In genomic region chr11:55471467-55471866, GRCm38 (mm10) we compare ENCODE assay signal across 8 mouse cellular contexts. TPM values are rescaled to one million over a fixed set of nuclear protein-coding genes. Genes with fewer than 3 reads are reported as not detected.
A peak's percentile ranks its signal among the peaks of the same experiment; 100 is the strongest.
DNase-seq lines count a peak whose midpoint lies in the region; ATAC-seq and TF ChIP-seq lines count a peak whose summit lies in the region.

No protein-coding gene starts in this region.

- intact Hi-C loops in left cerebral cortex, postnatal 10 days (cut with DNase I), result no loop called here

- no peaks in the 10 kb centered on the region for H3K9me3 ChIP-seq in heart, embryonic 15.5 days (replicated peaks)
- no peaks in the 10 kb centered on the region for H3K9me3 ChIP-seq in hindbrain, embryonic 13.5 days
- H3K9me3 ChIP-seq in midbrain, embryonic 10.5 days (replicated peaks), result no peaks in the 10 kb centered on the region

- no peak for DNase-seq in heart, adult 18-20 months
- no peak for DNase-seq in midbrain, embryonic 10.5 days (ENCODE audit: low spot score)
- no peak for DNase-seq in left cerebral cortex, postnatal 10 days (ENCODE audit: extremely low spot score in 1 of 2, low spot score in 2 of 2)
- no peak for DNase-seq in cerebellum, adult 11-12 months

- H3K4me2 ChIP-seq in heart, embryonic 15.5 days, result peak overlapping the region; percentile 90
- H3K4me2 ChIP-seq in hindbrain, embryonic 13.5 days, result peak overlapping the region; percentile 88

- TF ChIP-seq POLR2A in bone marrow macrophage, adult 2 months (IDR thresholded peaks at IDR 0.05; ENCODE audit: borderline replicate concordance, low read depth, low read length), result no peak

- H3K27me3 ChIP-seq in heart, embryonic 15.5 days, result no peaks in the 10 kb centered on the region
- no peaks in the 10 kb centered on the region for H3K27me3 ChIP-seq in hindbrain, embryonic 13.5 days
- no peaks in the 10 kb centered on the region for H3K27me3 ChIP-seq in midbrain, embryonic 10.5 days (ENCODE audit: low read depth, poor library complexity, severe bottlenecking)

- H3K4me1 ChIP-seq in heart, embryonic 15.5 days (replicated peaks), result peaks cover 35% of the 10 kb centered on the region
- peaks cover 24% of the 10 kb centered on the region for H3K4me1 ChIP-seq in bone marrow macrophage, adult 2 months (ENCODE audit: control insufficient read depth, insufficient read depth, low read length)
- H3K4me1 ChIP-seq in hindbrain, embryonic 13.5 days (replicated peaks), result peaks cover 35% of the 10 kb centered on the region
- peaks cover 29% of the 10 kb centered on the region for H3K4me1 ChIP-seq in midbrain, embryonic 10.5 days

- WGBS in heart, embryonic 15.5 days, result 85% methylated on average over 7 of the region's 7 CpGs
- 94% methylated on average over 7 of the region's 7 CpGs for WGBS in hindbrain, embryonic 13.5 days
- WGBS in midbrain, embryonic 10.5 days, result 95% methylated on average over 7 of the region's 7 CpGs

- no peak for ATAC-seq in heart, embryonic 15.5 days (replicated peaks; ENCODE audit: insufficient number of reproducible peaks, insufficient read depth, low FRiP score, low read depth)
- no peak for ATAC-seq in hindbrain, embryonic 13.5 days (ENCODE audit: low FRiP score)
- no peak for ATAC-seq in megakaryocyte progenitor cell, adult 5-6 weeks (replicated peaks; ENCODE audit: poor library complexity)

- no peak overlapping the region for H3K9ac ChIP-seq in heart, embryonic 15.5 days
- H3K9ac ChIP-seq in hindbrain, embryonic 13.5 days, result no peak overlapping the region

- H3K36me3 ChIP-seq in heart, embryonic 15.5 days, result no peaks in the 10 kb centered on the region
- H3K36me3 ChIP-seq in hindbrain, embryonic 13.5 days, result peaks cover 14% of the 10 kb centered on the region; the same call in 1 of the 2 replicates
- H3K36me3 ChIP-seq in midbrain, embryonic 10.5 days, result peaks cover 55% of the 10 kb centered on the region

- TF ChIP-seq CTCF in bone marrow macrophage, adult 2 months (IDR thresholded peaks at IDR 0.05; ENCODE audit: low read depth, low read length), result no peak

- no peak overlapping the region for H3K27ac ChIP-seq in heart, embryonic 15.5 days
- no peak overlapping the region for H3K27ac ChIP-seq in bone marrow macrophage, adult 2 months (ENCODE audit: insufficient read depth, low read depth, low read length)
- H3K27ac ChIP-seq in hindbrain, embryonic 13.5 days, result no peak overlapping the region
- no peak overlapping the region for H3K27ac ChIP-seq in midbrain, embryonic 10.5 days (replicated peaks)

- peak overlapping the region; percentile 99 for H3K4me3 ChIP-seq in heart, embryonic 15.5 days
- H3K4me3 ChIP-seq in bone marrow macrophage, adult 2 months (ENCODE audit: insufficient read depth, low read length), result peak overlapping the region; percentile 97
- H3K4me3 ChIP-seq in hindbrain, embryonic 13.5 days, result peak overlapping the region; percentile 93; the same call in 1 of the 2 replicates
- H3K4me3 ChIP-seq in midbrain, embryonic 10.5 days, result peak overlapping the region; percentile 99

RNA-seq across cellular contexts. Expression of gene G3bp1, which starts 2.0 kb away (rescaled TPM):
- 94.4 and 105 TPM in 2 replicates for polyA plus RNA-seq in heart, embryonic 15.5 days (2015; fragmentation: Nextera tagmentation; extraction: Ambion mirVana)
- total RNA-seq in heart, adult 18-20 months (2021), result 10 to 100 TPM; 40.5 to 41.3 TPM
- polyA plus RNA-seq in bone marrow macrophage, adult 2 months (2012; ENCODE audit: insufficient read depth, insufficient read length, missing spikeins), result 29.4 and 32.0 TPM in 2 replicates
- 126 and 127 TPM in 2 replicates for polyA plus RNA-seq in hindbrain, embryonic 13.5 days (2015; fragmentation: Nextera tagmentation; extraction: Ambion mirVana)
- polyA plus RNA-seq in midbrain, embryonic 10.5 days (2016; fragmentation: Nextera tagmentation; extraction: Ambion mirVana), result 258 and 281 TPM in 2 replicates
- total RNA-seq in left cerebral cortex, postnatal 10 days (2021), result 10 to 100 TPM; 41.5 to 41.6 TPM
- total RNA-seq in megakaryocyte progenitor cell, adult 5-6 weeks (2015), result 79.3 and 85.5 TPM in 2 replicates
- total RNA-seq in megakaryocyte progenitor cell, adult 5-6 weeks (2017), result 123 and 135 TPM in 2 replicates

RNA-seq across cellular contexts. Expression of gene Atox1, which starts 10.4 kb away (rescaled TPM):
- 252 and 260 TPM in 2 replicates for polyA plus RNA-seq in heart, embryonic 15.5 days (2015; fragmentation: Nextera tagmentation; extraction: Ambion mirVana)
- 100 to 1,000 TPM in 1 of 2 experiments, 10 to 100 TPM in 1; 98.7 to 104 TPM for total RNA-seq in heart, adult 18-20 months (2021)
- polyA plus RNA-seq in bone marrow macrophage, adult 2 months (2012; ENCODE audit: insufficient read depth, insufficient read length, missing spikeins), result 363 and 383 TPM in 2 replicates
- polyA plus RNA-seq in hindbrain, embryonic 13.5 days (2015; fragmentation: Nextera tagmentation; extraction: Ambion mirVana), result 302 and 316 TPM in 2 replicates
- 229 and 231 TPM in 2 replicates for polyA plus RNA-seq in midbrain, embryonic 10.5 days (2016; fragmentation: Nextera tagmentation; extraction: Ambion mirVana)
- 100 to 1,000 TPM; 145 TPM for total RNA-seq in left cerebral cortex, postnatal 10 days (2021)
- total RNA-seq in megakaryocyte progenitor cell, adult 5-6 weeks (2015), result 120 TPM in 2 replicates
- 54.3 and 72.9 TPM in 2 replicates for total RNA-seq in megakaryocyte progenitor cell, adult 5-6 weeks (2017)

RNA-seq across cellular contexts. Expression of gene Sparc, which starts 48.5 kb away (rescaled TPM):
- 1,914 and 2,149 TPM in 2 replicates for polyA plus RNA-seq in heart, embryonic 15.5 days (2015; fragmentation: Nextera tagmentation; extraction: Ambion mirVana)
- total RNA-seq in heart, adult 18-20 months (2021), result 100 to 1,000 TPM; 264 to 308 TPM
- 18.5 and 22.0 TPM in 2 replicates for polyA plus RNA-seq in bone marrow macrophage, adult 2 months (2012; ENCODE audit: insufficient read depth, insufficient read length, missing spikeins)
- 579 and 581 TPM in 2 replicates for polyA plus RNA-seq in hindbrain, embryonic 13.5 days (2015; fragmentation: Nextera tagmentation; extraction: Ambion mirVana)
- 333 and 416 TPM in 2 replicates for polyA plus RNA-seq in midbrain, embryonic 10.5 days (2016; fragmentation: Nextera tagmentation; extraction: Ambion mirVana)
- total RNA-seq in left cerebral cortex, postnatal 10 days (2021), result 100 to 1,000 TPM; 309 to 333 TPM
- not detected in 2 replicates for total RNA-seq in megakaryocyte progenitor cell, adult 5-6 weeks (2015)
- total RNA-seq in megakaryocyte progenitor cell, adult 5-6 weeks (2017), result not detected in 2 replicates

Comparison
In these comparisons a context has a peak if more than half of its experiments do, and no peak if none do; other contexts are left out.
1. RNA of gene Sparc, which starts 48.5 kb away (polyA plus RNA-seq): 1,914 to 2,149 TPM in heart, embryonic 15.5 days, 579 to 581 TPM in hindbrain, embryonic 13.5 days and 333 to 416 TPM in midbrain, embryonic 10.5 days; 18.5 to 22.0 TPM in bone marrow macrophage, adult 2 months; every median in the first group is over 10 times any median in the second.
2. Peak in every context shown above with its lines, with median percentiles within 50 percentile points of each other: H3K4me3 ChIP-seq.